Mouse (Mus musculus) heart, postnatal 0 days (tissue): ENCODE data around the gene Raf1. TPM values are rescaled to one million over a fixed set of nuclear protein-coding genes. Genes with fewer than 3 reads are reported as not detected.

Source experiments
- ATAC-seq: fragments of 200-750 bp; cut with Nextera tagmentation; 2 replicates; pipeline ENCODE4 v1.8.0; 2017; ENCODE audit warnings: low read depth, moderate number of reproducible peaks, moderate library complexity; ENCODE audit not compliant: insufficient read depth
- DNase-seq: peaks from one replicate; pipeline ENCODE4 v3.0.0-alpha.2; 2016; ENCODE audit warnings: low spot score
- H3K27ac ChIP-seq: fragments of 300-500 bp; sonication (generic); 2 replicates; pipeline ENCODE4 v1.5.1; 2014; ENCODE audit warnings: low read depth, mild to moderate bottlenecking
- H3K27me3 ChIP-seq: fragments of 300-500 bp; sonication (generic); 2 replicates; pipeline ENCODE4 v1.6.1; 2014; ENCODE audit warnings: low read length, mixed read lengths; ENCODE audit not compliant: control insufficient read depth, insufficient read depth
- H3K36me3 ChIP-seq: fragments of 300-500 bp; sonication (generic); replicated peaks from 2 replicates; pipeline ENCODE4 v1.6.1; 2014; ENCODE audit warnings: low read length, mixed read lengths; ENCODE audit not compliant: control insufficient read depth, insufficient read depth
- H3K4me1 ChIP-seq: fragments of 300-500 bp; sonication (generic); 2 replicates; pipeline ENCODE4 v1.6.1; 2014; ENCODE audit warnings: antibody characterized with exemption; ENCODE audit not compliant: control insufficient read depth, insufficient read depth
- H3K4me2 ChIP-seq: fragments of 300-500 bp; sonication (generic); 2 replicates; pipeline ENCODE4 v1.6.1; 2014; ENCODE audit warnings: low read depth, mild to moderate bottlenecking, low read length, moderate library complexity
- H3K4me3 ChIP-seq: fragments of 300-500 bp; sonication (generic); 2 replicates; pipeline ENCODE4 v1.5.1; 2014; ENCODE audit warnings: low read depth, low read length
- H3K9ac ChIP-seq: fragments of 300-500 bp; sonication (generic); replicated peaks from 2 replicates; pipeline ENCODE4 v1.6.1; 2014; ENCODE audit warnings: low read depth, low read length, mixed read lengths
- H3K9me3 ChIP-seq: fragments of 300-500 bp; sonication (generic); replicated peaks from 2 replicates; pipeline ENCODE4 v1.6.1; 2016; ENCODE audit warnings: low read length; ENCODE audit not compliant: control insufficient read depth
- CTCF ChIP-seq: IDR thresholded peaks from 2 replicates; pipeline ENCODE4 v1.5.1; 2016; ENCODE audit warnings: antibody characterized with exemption, control low read depth, low read depth
- EP300 ChIP-seq: IDR thresholded peaks from 2 replicates; pipeline ENCODE4 v1.6.1; 2016; ENCODE audit warnings: antibody characterized with exemption, low read depth
- WGBS: fragments of 180-500 bp; shearing (Covaris S2); extraction: QIAGEN DNeasy Blood & Tissue Kit; methylation state at CpG from one replicate; pipeline ENCODE4 v1.1.7; 2014; 5-methylcytosine and 5-hydroxymethylcytosine counted together
- polyA plus RNA-seq: library from polyadenylated mRNA; unstranded; fragments of >200 nt; fragmentation: Nextera tagmentation; extraction: Ambion mirVana; gene quantifications from 2 replicates; pipeline ENCODE4 v1.2.1, GENCODE M21; 2015
- total RNA-seq: library from RNA; depleted of rRNA; stranded (reverse); fragments of >200 nt; gene quantifications from 2 replicates; pipeline ENCODE4 v1.2.3, GENCODE M21; 2014; ENCODE audit warnings: low replicate concordance

Gene Raf1
- total and polyA plus RNA-seq, 2 experiments from 2014 or later = 72.3 to 182 TPM

DNA sequence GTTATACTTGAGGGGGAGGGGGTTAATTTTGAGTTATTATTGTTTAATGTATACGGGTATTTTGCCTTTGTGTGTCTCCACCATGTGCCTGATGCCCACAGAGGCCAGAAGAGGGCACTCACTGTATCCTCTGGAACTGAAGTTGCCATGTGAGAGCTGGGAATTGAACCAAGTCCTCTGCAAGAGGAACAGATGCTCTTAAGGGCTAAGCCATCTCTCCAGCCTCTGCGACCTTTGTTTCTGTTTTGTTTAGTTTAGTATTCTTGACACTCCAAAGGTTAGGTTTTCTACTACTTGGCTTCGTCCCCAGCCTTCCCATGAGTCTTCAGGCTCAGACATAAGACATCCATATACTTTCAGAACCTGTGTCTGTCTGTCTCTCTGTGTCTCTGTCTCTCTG lies 92.3 kb downstream of the Raf1 start:
- no peak overlapping the region for H3K4me2 ChIP-seq
- no peak overlapping the region for H3K9ac ChIP-seq
- no peak overlapping the region for H3K27ac ChIP-seq
- H3K27me3 ChIP-seq = no peaks in the 10 kb centered on the region
- ATAC-seq (no peak), DNase-seq (no peak)
- TF ChIP-seq EP300 (no peak), CTCF (no peak)
- 84% methylated on average over 3 of the region's 3 CpGs for WGBS
- 0 out of 2 replicates have a peak, but pooled peaks cover 3% of the 10 kb centered on the region for H3K4me1 ChIP-seq
- H3K36me3 ChIP-seq = peaks cover 7% of the 10 kb centered on the region; the same call in 1 of the 2 replicates
- no peak overlapping the region for H3K4me3 ChIP-seq
- no peaks in the 10 kb centered on the region for H3K9me3 ChIP-seq

DNA sequence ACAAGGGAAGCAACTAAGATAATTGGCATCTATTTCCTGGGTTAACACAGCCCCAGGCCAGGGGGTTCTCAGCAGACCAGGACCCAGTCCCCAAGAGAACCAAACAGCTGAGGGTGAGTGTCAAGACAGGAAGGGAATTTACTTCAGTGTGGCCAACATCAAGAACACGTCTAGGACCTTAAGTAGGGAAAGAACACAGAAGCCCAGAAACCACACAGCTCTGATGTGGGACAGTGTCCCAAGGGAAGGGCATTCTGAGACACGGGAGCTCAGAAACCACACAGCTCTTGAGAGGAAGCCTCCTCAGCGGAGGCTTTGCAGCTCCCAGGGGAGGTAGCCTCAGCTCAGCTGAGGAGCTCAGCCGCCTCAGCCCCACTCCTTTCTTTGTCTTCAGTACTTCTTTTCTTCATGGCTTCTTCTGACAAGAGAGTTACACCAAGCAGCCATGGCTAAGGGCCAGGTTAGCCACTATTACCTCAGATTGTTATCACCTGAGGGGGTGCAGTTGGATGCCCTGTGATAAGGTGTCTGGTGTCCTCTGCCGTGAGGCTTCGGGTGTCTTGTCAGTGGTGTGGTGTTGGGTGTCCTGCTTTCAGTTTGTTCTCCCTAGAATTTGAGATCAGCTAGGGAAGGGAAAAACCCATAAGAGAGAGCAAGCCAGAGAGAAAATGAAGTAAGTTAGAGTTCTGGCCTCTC lies 92.9 kb downstream of the Raf1 start:
- no peak overlapping the region for H3K4me2 ChIP-seq
- ATAC-seq = no peak
- TF ChIP-seq EP300 = no peak
- TF ChIP-seq CTCF = no peak

DNA sequence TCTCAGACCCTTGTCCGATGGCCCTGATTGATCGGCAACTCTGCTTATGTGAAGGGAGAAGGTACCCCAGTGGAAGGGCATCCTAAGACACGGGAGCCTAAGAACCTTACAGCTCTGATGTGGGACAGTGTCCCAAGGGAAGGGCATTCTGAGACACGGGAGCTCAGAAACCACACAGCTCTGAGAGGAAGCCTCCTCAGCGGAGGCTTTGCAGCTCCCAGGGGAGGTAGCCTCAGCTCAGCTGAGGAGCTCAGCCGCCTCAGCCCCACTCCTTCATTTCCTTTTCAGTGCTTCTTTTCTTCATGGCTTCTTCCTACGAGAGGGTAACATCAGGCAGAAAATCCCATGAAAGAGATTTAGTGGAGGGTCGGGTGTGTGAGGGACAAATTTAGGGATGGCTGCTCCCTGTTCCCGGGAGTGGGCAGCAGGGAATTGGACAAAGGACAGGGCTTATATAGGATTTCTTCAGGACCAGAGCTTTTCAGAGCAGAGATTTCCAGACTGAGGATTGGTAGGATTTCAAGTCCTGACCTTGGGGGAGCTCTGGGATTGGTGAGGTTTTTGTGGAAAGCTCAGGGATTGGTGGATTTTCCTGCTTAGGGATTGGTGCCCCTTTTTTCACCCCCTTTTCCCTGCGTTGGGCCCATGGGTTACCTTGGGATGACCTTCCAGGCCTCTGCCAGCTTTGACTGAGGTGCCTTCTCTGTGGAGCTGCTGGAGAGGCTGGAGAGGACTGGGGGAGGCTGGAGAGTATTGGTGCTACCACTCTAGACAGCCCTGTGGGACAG lies 93.9 kb downstream of the Raf1 start:
- DNase-seq (no peak), ATAC-seq (no peak)
- Histone ChIP-seq H3K27me3 (no peaks in the 10 kb centered on the region), H3K4me1 (0 out of 2 replicates have a peak, but pooled peaks cover 3% of the 10 kb centered on the region), H3K9ac (no peak overlapping the region), H3K36me3 (peaks cover 19% of the 10 kb centered on the region), H3K4me3 (no peak overlapping the region), H3K4me2 (no peak overlapping the region), H3K27ac (no peak overlapping the region), H3K9me3 (no peaks in the 10 kb centered on the region)
- 76% methylated on average over 10 of the region's 10 CpGs for WGBS
- TF ChIP-seq CTCF (no peak), EP300 (no peak)

More for the DNA sequence above, 92.9 kb downstream of the Raf1 start:
- H3K4me3 ChIP-seq = no peak overlapping the region
- H3K9ac ChIP-seq = no peak overlapping the region
- no peaks in the 10 kb centered on the region for H3K27me3 ChIP-seq
- DNase-seq = no peak
- 0 out of 2 replicates have a peak, but pooled peaks cover 3% of the 10 kb centered on the region for H3K4me1 ChIP-seq
- H3K9me3 ChIP-seq = no peaks in the 10 kb centered on the region
- 75% methylated on average over 6 of the region's 6 CpGs for WGBS
- no peak overlapping the region for H3K27ac ChIP-seq
- H3K36me3 ChIP-seq = peaks cover 9% of the 10 kb centered on the region; the same call in 1 of the 2 replicates

DNA sequence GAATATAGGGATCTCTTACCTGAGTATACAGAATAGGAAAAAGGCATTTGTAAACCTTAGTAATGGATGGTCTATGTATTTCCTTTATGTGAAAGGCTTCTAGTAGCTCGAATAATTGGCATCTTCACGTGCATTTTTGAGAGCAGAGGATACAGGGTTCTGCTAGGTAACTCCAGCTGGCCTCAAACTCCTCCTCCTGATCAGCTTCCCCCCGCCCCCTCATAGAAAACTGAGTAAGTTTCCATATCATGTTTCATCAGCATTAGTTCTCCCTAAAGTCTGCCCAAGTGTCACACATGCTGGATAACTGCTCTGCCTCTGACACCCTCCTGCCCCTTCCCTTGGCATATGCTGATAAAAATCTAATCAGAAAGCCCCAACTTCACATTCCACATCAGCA lies 95.6 kb downstream of the Raf1 start:
- H3K27ac ChIP-seq = no peak overlapping the region
- DNase-seq = no peak
- H3K36me3 ChIP-seq = peaks cover 36% of the 10 kb centered on the region
- no peaks in the 10 kb centered on the region for H3K27me3 ChIP-seq
- ATAC-seq = no peak
- H3K4me3 ChIP-seq = no peak overlapping the region
- H3K9ac ChIP-seq = no peak overlapping the region
- 78% methylated on average over 3 of the region's 3 CpGs for WGBS
- no peak for TF ChIP-seq CTCF
- no peak for TF ChIP-seq EP300
- no peaks in the 10 kb centered on the region for H3K9me3 ChIP-seq
- H3K4me1 ChIP-seq = no peaks in the 10 kb centered on the region
- no peak overlapping the region for H3K4me2 ChIP-seq

DNA sequence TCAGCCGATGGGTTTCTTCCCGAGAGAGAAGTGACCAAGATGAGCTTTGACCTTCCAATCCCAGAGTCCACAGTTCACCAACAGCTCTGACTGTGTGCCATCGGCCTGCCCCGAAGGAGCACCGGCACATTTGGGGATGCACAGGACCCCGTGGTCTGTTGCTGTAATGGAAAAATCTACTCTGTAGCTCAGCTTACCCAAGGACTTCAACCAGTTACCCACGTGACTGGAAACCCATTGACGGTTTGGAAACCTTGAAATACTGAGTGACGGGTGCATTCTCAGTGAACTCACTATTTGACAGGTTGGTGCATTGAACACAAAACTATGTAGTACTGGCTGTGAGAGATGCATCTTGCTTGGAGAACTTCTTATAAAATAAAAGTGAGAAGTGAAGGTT lies 98.5 kb downstream of the Raf1 start:
- Histone ChIP-seq H3K4me3 (no peak overlapping the region), H3K27me3 (no peaks in the 10 kb centered on the region), H3K4me2 (no peak overlapping the region), H3K9ac (no peak overlapping the region), H3K4me1 (no peaks in the 10 kb centered on the region), H3K36me3 (peaks cover 58% of the 10 kb centered on the region), H3K27ac (no peak overlapping the region), H3K9me3 (no peaks in the 10 kb centered on the region)
- TF ChIP-seq EP300 = no peak
- no peak for TF ChIP-seq CTCF
- 92% methylated on average over 9 of the region's 9 CpGs for WGBS
- no peak for DNase-seq
- no peak for ATAC-seq
